In the genomic region with DNA sequence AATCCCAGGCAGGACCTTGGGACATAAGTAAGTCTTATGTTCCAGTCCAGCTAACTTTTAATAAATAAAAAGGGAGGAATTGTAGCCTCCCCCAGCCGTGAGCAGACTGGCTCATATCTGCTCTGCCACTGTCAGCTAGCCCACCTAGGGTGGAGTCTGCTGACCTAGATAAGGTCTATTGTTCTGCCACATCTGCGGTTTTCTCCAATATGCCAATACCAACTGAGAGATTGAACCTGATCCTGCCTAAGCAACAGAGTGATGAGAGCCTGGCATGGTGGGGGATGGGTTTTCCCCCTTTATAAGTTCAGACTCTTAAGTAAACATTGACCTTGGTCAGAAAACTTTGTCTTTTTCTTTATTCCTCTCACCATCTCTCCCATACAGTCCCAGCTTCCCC, we compare ENCODE assay signal across 15 mouse cellular contexts.
"Had no signal": no experiment of that assay in that cellular context is flagged by ENCODE, and none has a peak within 500 bp of the region (broad histone marks: within the 10 kb centered on the region; RNA-seq: fewer than 3 reads in every experiment).

No protein-coding gene starts in this region.

- H3K9me3 ChIP-seq: lung, embryonic 15.5 days; megakaryocyte, embryonic 14.5 days; midbrain, embryonic 15.5 days; neural tube, embryonic 12.5 days had no signal

- H3K9ac ChIP-seq: lung, embryonic 15.5 days; midbrain, embryonic 13.5 days; midbrain, embryonic 15.5 days; neural tube, embryonic 12.5 days had no signal

- H3K4me3 ChIP-seq: lung, embryonic 15.5 days; megakaryocyte, embryonic 14.5 days; midbrain, embryonic 13.5 days; midbrain, embryonic 15.5 days; neural tube, embryonic 12.5 days had no signal

- H3K36me3 ChIP-seq: lung, embryonic 15.5 days; midbrain, embryonic 13.5 days; midbrain, embryonic 15.5 days; neural tube, embryonic 12.5 days had no signal

- ATAC-seq: lung, postnatal 0 days; midbrain, embryonic 13.5 days; midbrain, embryonic 15.5 days had no signal

- DNase-seq: lung, adult 2 months; lung, postnatal 14 days; lung, postnatal 36 days; right cerebral cortex, postnatal 14 days; thymus, adult 18-20 months; thymus, postnatal 14 days; thymus, postnatal 36 days had no signal

- H3K4me1 ChIP-seq: lung, embryonic 15.5 days; megakaryocyte, embryonic 14.5 days; midbrain, embryonic 13.5 days; midbrain, embryonic 15.5 days; neural tube, embryonic 12.5 days had no signal

- H3K4me2 ChIP-seq: lung, embryonic 15.5 days; midbrain, embryonic 11.5 days; midbrain, embryonic 13.5 days; midbrain, embryonic 15.5 days; neural tube, embryonic 12.5 days had no signal

- H3K27ac ChIP-seq: lung, embryonic 15.5 days; macrophage; midbrain, embryonic 13.5 days; midbrain, embryonic 15.5 days; neural tube, embryonic 12.5 days had no signal

- H3K27me3 ChIP-seq: lung, embryonic 15.5 days; megakaryocyte, embryonic 14.5 days; midbrain, embryonic 13.5 days; midbrain, embryonic 15.5 days; neural tube, embryonic 12.5 days had no signal
